Mouse (Mus musculus) thymus, adult 18-20 months (tissue): ENCODE measurements around the gene Mcf2.

ENCODE experiments used
- DNase-seq, 2 experiments: peaks; one replicate each; pipeline ENCODE4 v3.0.0; 2022; ENCODE audit warnings: mixed read lengths in 2 of 2

Gene Mcf2

DNA sequence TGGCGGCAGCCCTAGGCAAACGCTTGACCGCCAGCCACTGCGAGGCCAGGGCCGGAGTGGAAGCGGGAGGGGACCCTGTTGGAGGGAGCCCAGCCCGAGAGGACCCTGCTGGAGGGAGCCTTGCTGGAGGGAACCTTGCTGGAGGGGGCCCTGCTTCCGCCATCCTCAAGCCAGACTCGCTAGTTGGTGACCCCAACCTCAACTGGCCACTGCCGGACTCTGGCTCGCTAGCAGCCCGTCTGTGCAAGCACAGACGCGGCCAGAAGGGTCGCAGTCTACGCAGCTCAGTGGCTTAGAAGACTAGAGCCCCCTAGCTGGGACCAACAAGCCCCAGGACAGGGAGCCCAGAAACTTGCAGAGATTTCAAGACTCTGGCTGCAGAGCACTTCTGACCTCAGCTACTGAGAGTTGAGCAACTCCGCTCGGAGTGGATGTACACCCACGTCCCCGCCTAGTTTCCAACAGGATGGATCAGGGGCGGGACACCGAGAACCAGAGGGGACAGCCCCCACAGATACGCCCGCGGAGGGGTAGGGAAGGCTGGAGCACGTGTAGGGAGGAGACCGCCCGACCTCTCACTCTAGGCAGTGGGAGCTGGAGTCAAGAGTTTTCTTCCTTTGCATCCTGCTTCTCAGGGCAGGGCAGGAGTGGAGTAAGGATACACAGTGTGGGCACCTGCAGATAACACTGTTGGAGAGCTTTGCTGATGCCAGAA lies at the start of gene Mcf2:
Mcf2 (minus strand) TSS at position 346 of the 715 bp plus-strand sequence.
- DNase-seq: no peak

DNA sequence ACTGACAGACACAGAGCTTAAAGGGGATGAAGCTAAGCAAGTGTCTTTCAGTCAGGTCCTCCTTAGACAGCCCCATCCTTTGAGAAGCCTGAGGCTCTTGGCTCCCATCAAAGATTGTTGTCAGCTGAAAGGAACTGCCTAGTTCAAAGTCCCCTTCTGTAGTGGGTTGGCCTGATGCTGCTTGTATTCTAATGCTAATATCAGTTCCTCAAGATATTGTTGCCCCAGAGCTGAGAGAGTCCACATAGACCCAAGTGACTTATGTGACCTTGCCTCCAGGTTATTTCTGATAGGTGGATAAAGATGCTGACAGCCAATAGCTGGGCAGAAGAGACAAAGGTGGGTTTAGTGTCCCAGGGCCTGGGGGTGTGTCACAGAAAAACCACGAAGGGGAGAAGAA lies 8.8 kb upstream of the Mcf2 start:
- no peak for DNase-seq

- no peak for DNase-seq
Observed at GRCm38 (mm10) chrX:60182611-60183010, 3.7 kb upstream of the Mcf2 start.

DNA sequence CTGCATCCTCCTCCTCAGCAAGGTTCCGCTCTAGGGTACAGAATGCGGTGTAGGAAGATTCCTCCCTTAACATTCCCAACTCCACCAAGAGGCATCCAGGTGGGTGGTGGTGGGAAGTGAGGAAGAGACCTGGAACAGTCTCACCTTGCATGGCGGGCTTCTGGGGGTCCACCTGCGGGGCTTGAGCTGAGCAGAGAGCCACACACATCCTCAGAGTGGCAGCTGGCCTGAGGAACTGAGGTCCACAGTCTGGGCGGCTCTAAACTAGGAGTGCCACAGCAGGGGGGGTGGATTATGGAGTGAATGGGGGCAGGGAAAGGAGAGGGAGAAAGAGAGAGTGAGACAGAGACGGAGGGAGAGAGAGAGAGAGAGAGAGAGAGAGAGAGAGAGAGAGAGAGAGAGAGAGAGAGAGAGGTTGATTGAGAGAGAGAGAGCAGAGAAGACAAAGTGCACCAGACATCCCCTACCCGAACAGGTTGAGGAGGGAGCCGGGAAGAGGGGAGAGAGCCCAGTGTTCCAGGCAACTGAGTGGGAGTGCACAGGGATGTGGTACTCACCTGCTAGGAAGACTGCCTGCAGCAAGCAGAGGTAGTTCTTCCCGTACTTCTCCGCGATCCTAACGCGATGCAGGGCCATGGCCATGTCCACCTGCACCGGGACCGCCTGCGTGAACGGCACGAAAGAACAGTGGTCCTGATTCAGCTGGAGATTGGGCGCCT lies 705 bp downstream of the Mcf2 start:
- no peak for DNase-seq

GRCm38 (mm10) chrX:60170106-60170505 lies 8.8 kb downstream of the Mcf2 start:
- no peak for DNase-seq

DNA sequence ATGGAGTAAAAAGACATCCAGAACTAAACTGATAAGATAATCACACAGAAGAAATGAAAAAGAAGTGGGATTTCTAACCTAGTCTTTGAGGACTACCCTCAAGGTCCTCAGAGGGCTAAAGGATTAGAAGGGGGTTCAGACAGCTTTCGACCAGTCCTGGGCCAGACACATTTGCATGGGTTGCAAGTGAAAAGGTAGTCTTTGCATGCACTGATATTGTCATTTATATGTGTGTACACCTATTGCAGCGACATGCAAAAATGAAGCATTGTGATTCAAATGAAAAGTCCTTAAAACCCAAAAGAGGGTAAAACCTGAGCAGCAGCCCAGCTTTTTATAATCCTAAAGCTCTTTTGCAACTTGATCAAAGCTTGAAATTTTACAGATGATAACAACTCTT lies 9.4 kb downstream of the Mcf2 start:
- no peak for DNase-seq

DNA sequence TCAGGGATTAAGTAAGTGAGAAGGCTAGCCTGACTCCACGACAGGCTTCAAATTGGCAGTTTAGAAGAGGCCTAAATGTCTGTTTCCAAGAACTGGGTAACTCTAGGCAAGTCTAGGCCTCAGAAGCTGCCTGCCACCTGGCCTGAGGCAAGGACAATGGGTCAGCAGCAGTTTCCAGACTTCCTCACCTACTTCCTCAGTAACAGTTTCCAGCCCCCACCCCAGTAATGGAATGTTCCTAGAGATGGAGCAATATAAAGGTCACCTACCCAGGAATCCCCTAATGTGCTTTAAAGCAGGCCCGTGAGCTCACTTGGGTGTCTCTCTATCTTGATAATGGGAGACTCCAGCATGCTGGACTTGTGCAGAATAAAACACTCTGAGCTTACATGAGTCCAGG lies 10.1 kb downstream of the Mcf2 start:
- no peak for DNase-seq

DNA sequence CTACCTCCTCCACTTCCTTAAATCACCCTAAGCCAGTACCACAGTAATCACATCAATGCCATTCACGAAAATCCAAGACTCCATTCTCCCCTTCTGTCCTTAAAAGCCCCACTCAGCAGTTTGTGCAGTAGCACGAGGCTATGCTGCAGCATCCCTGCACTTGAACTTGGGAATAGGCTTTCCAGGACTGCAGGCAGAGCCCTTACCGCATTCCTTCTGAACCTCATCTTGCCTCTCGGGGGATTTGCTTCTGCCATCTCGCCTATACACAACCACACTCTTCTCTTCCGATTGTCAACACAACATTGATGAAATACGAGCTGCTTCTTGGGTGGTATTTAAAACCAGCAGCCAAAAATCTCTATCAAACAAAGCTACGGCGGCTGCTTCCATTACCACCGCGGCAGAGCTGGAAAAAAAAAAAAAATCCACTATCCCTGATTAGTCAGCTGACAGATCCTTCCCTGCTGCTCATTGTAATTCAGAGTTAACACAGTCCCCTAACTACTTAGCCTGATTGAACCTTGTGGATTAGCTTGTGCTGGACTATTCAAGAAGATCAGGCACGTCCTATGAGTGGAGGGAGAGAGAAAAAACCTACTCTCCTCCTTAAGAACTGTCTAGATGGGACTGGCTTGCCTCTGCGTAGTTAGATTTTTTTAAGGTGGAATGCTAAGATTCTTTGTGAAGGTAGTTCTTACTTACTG lies 31.5 kb downstream of the Mcf2 start:
- DNase-seq: no peak

GRCm38 (mm10) chrX:60075359-60075758 lies 103.5 kb downstream of the Mcf2 start:
- no peak for DNase-seq

DNA sequence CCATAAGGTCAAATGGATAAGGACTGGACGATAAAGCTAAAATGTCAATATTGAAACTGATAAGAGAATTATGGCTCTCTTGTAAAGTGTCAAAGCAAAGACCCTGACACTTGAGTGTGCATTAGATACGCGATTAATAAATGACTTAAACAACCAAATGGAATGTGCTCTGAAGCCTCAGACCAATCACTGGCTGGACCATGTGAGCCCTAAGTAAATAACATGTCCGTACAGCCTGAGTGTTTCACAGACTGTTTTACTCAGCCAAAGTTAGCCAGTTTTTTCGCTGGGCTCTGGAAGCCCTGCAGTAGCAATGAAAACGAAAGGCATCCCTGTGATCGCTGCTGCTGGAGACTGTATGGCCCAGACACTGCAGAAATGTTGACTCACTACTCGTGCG lies 123.7 kb downstream of the Mcf2 start:
- DNase-seq: no peak

GRCm38 (mm10) chrX:60054745-60055144 lies 124.1 kb downstream of the Mcf2 start:
- no peak for DNase-seq

- DNase-seq: no peak
Observed at GRCm38 (mm10) chrX:60026654-60027053, 152.2 kb downstream of the Mcf2 start.

DNA sequence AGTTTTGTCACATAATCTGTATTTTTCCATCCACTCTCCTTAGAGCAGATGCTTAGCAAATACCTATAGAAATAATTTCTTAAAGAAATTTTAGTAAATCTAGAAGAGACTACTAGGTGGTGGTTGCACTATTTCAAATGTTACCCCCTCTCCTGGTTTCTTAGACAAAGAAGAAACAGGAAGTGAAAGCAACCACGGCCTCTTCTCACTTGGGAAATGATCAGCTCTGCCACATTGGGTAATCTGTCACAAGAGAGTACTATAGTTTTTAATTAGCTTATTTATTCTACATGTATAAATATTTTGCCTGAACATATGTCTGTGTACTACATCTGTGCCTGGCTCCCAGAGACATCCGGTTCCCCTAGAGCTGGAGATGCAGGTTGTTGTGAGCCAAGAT lies 157.3 kb downstream of the Mcf2 start:
- no peak for DNase-seq

GRCm38 (mm10) chrX:60021007-60021406 lies 157.9 kb downstream of the Mcf2 start:
- DNase-seq: no peak

GRCm38 (mm10) chrX:60014588-60014987 lies 164.3 kb downstream of the Mcf2 start:
- no peak for DNase-seq

GRCm38 (mm10) chrX:60013084-60013676 lies 165.7 kb downstream of the Mcf2 start:
- no peak for DNase-seq
